Mouse (Mus musculus): ENCODE measurements around the gene Stxbp2. TPM values are rescaled to one million over a fixed set of nuclear protein-coding genes. Genes with fewer than 3 reads are reported as not detected.

Gene Stxbp2
- polyA plus RNA-seq, 2 experiments = 29.1 to 61.6 TPM

GRCm38 (mm10) chr8:3660889-3661288 is 30.1 kb downstream of the Stxbp2 start:
- no peak for TF ChIP-seq POLR2A (IDR thresholded peaks at IDR 0.05; ENCODE audit: borderline replicate concordance, extremely low read depth, insufficient read depth, insufficient read length)
- H3K9me3 ChIP-seq (ENCODE audit: control insufficient read depth, low read length) = no peaks in the 10 kb centered on the region
- no peak overlapping the region for H3K9ac ChIP-seq (ENCODE audit: low read depth, low read length, severe bottlenecking)
- DNase-seq (ENCODE audit: low spot score) (no peak), ATAC-seq (ENCODE audit: low FRiP score, low read depth) (no peak)
- H3K36me3 ChIP-seq (ENCODE audit: control insufficient read depth, insufficient read depth, low read length) = no peaks in the 10 kb centered on the region
- no peak overlapping the region for H3K27ac ChIP-seq (replicated peaks; ENCODE audit: low read depth, low read length)
- H3K4me2 ChIP-seq (replicated peaks; ENCODE audit: low read depth, low read length, severe bottlenecking) = no peak overlapping the region
- 79% methylated on average over 8 of the region's 8 CpGs for WGBS
- no peak overlapping the region for H3K4me3 ChIP-seq (replicated peaks; ENCODE audit: low read length)
- H3K4me1 ChIP-seq (ENCODE audit: control insufficient read depth, insufficient read depth, low read length) = no peaks in the 10 kb centered on the region
- H3K27me3 ChIP-seq (ENCODE audit: control insufficient read depth, insufficient read depth, low read length) = no peaks in the 10 kb centered on the region

- no peak overlapping the region for H3K9ac ChIP-seq (ENCODE audit: low read depth, low read length, severe bottlenecking)
- H3K27ac ChIP-seq (replicated peaks; ENCODE audit: low read depth, low read length) = no peak overlapping the region
- TF ChIP-seq POLR2A (IDR thresholded peaks at IDR 0.05; ENCODE audit: borderline replicate concordance, extremely low read depth, insufficient read depth, insufficient read length) = no peak
- no peaks in the 10 kb centered on the region for H3K9me3 ChIP-seq (ENCODE audit: control insufficient read depth, low read length)
- H3K27me3 ChIP-seq (ENCODE audit: control insufficient read depth, insufficient read depth, low read length) = no peaks in the 10 kb centered on the region
- H3K4me3 ChIP-seq (replicated peaks; ENCODE audit: low read length) = no peak overlapping the region
- DNase-seq (ENCODE audit: low spot score) = no peak
- WGBS = 65% methylated on average over 5 of the region's 5 CpGs
- no peak overlapping the region for H3K4me2 ChIP-seq (replicated peaks; ENCODE audit: low read depth, low read length, severe bottlenecking)
- ATAC-seq (ENCODE audit: low FRiP score, low read depth) = no peak
- no peaks in the 10 kb centered on the region for H3K36me3 ChIP-seq (ENCODE audit: control insufficient read depth, insufficient read depth, low read length)
- no peaks in the 10 kb centered on the region for H3K4me1 ChIP-seq (ENCODE audit: control insufficient read depth, insufficient read depth, low read length)
Observed at GRCm38 (mm10) chr8:3664405-3664804, 33.6 kb downstream of the Stxbp2 start.

GRCm38 (mm10) chr8:3665507-3665906 is 34.8 kb downstream of the Stxbp2 start, which contains the start of gene Mcemp1:
Gene Mcemp1, plus strand, starts transcription at chr8:3665754.
- Histone ChIP-seq H3K4me2 (replicated peaks; ENCODE audit: low read depth, low read length, severe bottlenecking) (no peak within 1 kb of the TSS), H3K36me3 (ENCODE audit: control insufficient read depth, insufficient read depth, low read length) (no peaks in the 10 kb centered on the region), H3K9ac (ENCODE audit: low read depth, low read length, severe bottlenecking) (no peak within 1 kb of the TSS), H3K4me1 (ENCODE audit: control insufficient read depth, insufficient read depth, low read length) (no peaks in the 10 kb centered on the region), H3K27ac (replicated peaks; ENCODE audit: low read depth, low read length) (no peak within 1 kb of the TSS), H3K4me3 (replicated peaks; ENCODE audit: low read length) (no peak within 1 kb of the TSS), H3K27me3 (ENCODE audit: control insufficient read depth, insufficient read depth, low read length) (no peaks in the 10 kb centered on the region), H3K9me3 (ENCODE audit: control insufficient read depth, low read length) (no peaks in the 10 kb centered on the region)
- TF ChIP-seq POLR2A (IDR thresholded peaks at IDR 0.05; ENCODE audit: borderline replicate concordance, extremely low read depth, insufficient read depth, insufficient read length) = no peak
- 72% methylated on average over 6 of the region's 6 CpGs for WGBS
- DNase-seq (ENCODE audit: low spot score) (no peak), ATAC-seq (ENCODE audit: low FRiP score, low read depth) (no peak)

- DNase-seq (ENCODE audit: low spot score) = no peak
- 73% methylated on average over 2 of the region's 2 CpGs for WGBS
Observed at GRCm38 (mm10) chr8:3670388-3670787, 39.6 kb downstream of the Stxbp2 start.

GRCm38 (mm10) chr8:3671980-3672491 is 41.3 kb downstream of the Stxbp2 start, which contains the start of gene Fcor:
Gene Fcor, minus strand, starts transcription at chr8:3672362.
- peak within 1 kb of the TSS; percentile 64 for H3K4me2 ChIP-seq (replicated peaks; ENCODE audit: low read depth, low read length, severe bottlenecking)

More at GRCm38 (mm10) chr8:3670388-3670787, 39.6 kb downstream of the Stxbp2 start:
- no peak overlapping the region for H3K9ac ChIP-seq (ENCODE audit: low read depth, low read length, severe bottlenecking)
- no peaks in the 10 kb centered on the region for H3K4me1 ChIP-seq (ENCODE audit: control insufficient read depth, insufficient read depth, low read length)
- no peak for ATAC-seq (ENCODE audit: low FRiP score, low read depth)
- TF ChIP-seq POLR2A (IDR thresholded peaks at IDR 0.05; ENCODE audit: borderline replicate concordance, extremely low read depth, insufficient read depth, insufficient read length) = no peak
- no peak overlapping the region for H3K27ac ChIP-seq (replicated peaks; ENCODE audit: low read depth, low read length)
- H3K36me3 ChIP-seq (ENCODE audit: control insufficient read depth, insufficient read depth, low read length) = no peaks in the 10 kb centered on the region
- no peak overlapping the region for H3K4me3 ChIP-seq (replicated peaks; ENCODE audit: low read length)
- H3K27me3 ChIP-seq (ENCODE audit: control insufficient read depth, insufficient read depth, low read length) = no peaks in the 10 kb centered on the region
- H3K9me3 ChIP-seq (ENCODE audit: control insufficient read depth, low read length) = no peaks in the 10 kb centered on the region
- no peak overlapping the region for H3K4me2 ChIP-seq (replicated peaks; ENCODE audit: low read depth, low read length, severe bottlenecking)

More at GRCm38 (mm10) chr8:3671980-3672491, 41.3 kb downstream of the Stxbp2 start, which contains the start of gene Fcor:
- H3K27me3 ChIP-seq (ENCODE audit: control insufficient read depth, insufficient read depth, low read length) = no peaks in the 10 kb centered on the region
- ATAC-seq (ENCODE audit: low FRiP score, low read depth) (peak; percentile 87), DNase-seq (ENCODE audit: low spot score) (peak; percentile 89)
- H3K4me1 ChIP-seq (ENCODE audit: control insufficient read depth, insufficient read depth, low read length) = peaks cover 2% of the 10 kb centered on the region; the same call in 1 of the 2 replicates
- H3K4me3 ChIP-seq (replicated peaks; ENCODE audit: low read length) = peak within 1 kb of the TSS; percentile 54
- peak within 1 kb of the TSS; percentile 62 for H3K9ac ChIP-seq (ENCODE audit: low read depth, low read length, severe bottlenecking)
- WGBS = under 1% methylated on average over 23 of the region's 23 CpGs
- H3K9me3 ChIP-seq (ENCODE audit: control insufficient read depth, low read length) = no peaks in the 10 kb centered on the region
- peak within 1 kb of the TSS; percentile 70 for H3K27ac ChIP-seq (replicated peaks; ENCODE audit: low read depth, low read length)
- TF ChIP-seq POLR2A (IDR thresholded peaks at IDR 0.05; ENCODE audit: borderline replicate concordance, extremely low read depth, insufficient read depth, insufficient read length) = 0 out of 2 replicates have a peak, but pooled peaks have one; percentile 37
- no peaks in the 10 kb centered on the region for H3K36me3 ChIP-seq (ENCODE audit: control insufficient read depth, insufficient read depth, low read length)
